Mouse (Mus musculus) midbrain, embryonic 12.5 days (tissue): ENCODE data around the gene Polr3e. TPM values are rescaled to one million over a fixed set of nuclear protein-coding genes. Genes with fewer than 3 reads are reported as not detected.

Experiments used
- ATAC-seq: fragments of 200-750 bp; cut with Nextera tagmentation; 2 replicates; pipeline ENCODE4 v1.8.0; 2017; ENCODE audit warnings: low read depth, moderate TSS enrichment, moderate library complexity; ENCODE audit not compliant: low FRiP score
- H3K27ac ChIP-seq: fragments of 300-500 bp; sonication (generic); replicated peaks from 2 replicates; pipeline ENCODE4 v1.5.1; 2016; ENCODE audit warnings: mild to moderate bottlenecking
- H3K27me3 ChIP-seq: fragments of 300-500 bp; sonication (generic); 2 replicates; pipeline ENCODE4 v1.6.1; 2016; ENCODE audit warnings: mild to moderate bottlenecking
- H3K36me3 ChIP-seq: fragments of 300-500 bp; sonication (generic); 2 replicates; pipeline ENCODE4 v1.6.1; 2016
- H3K4me1 ChIP-seq: fragments of 300-500 bp; sonication (generic); 2 replicates; pipeline ENCODE4 v1.6.1; 2016
- H3K4me2 ChIP-seq: fragments of 300-500 bp; sonication (generic); replicated peaks from 2 replicates; pipeline ENCODE4 v1.6.1; 2016; ENCODE audit warnings: mild to moderate bottlenecking, moderate library complexity
- H3K4me3 ChIP-seq: fragments of 300-500 bp; sonication (generic); 2 replicates; pipeline ENCODE4 v1.5.1; 2016; ENCODE audit warnings: mild to moderate bottlenecking
- H3K9ac ChIP-seq: fragments of 300-500 bp; sonication (generic); replicated peaks from 2 replicates; pipeline ENCODE4 v1.6.1; 2016; ENCODE audit warnings: mild to moderate bottlenecking, moderate library complexity
- H3K9me3 ChIP-seq: fragments of 300-500 bp; sonication (generic); 2 replicates; pipeline ENCODE4 v1.6.1; 2016; ENCODE audit warnings: mild to moderate bottlenecking
- WGBS: fragments of 180-500 bp; shearing (Covaris S2); methylation state at CpG from one replicate; pipeline ENCODE4 v1.1.7; 2016; 5-methylcytosine and 5-hydroxymethylcytosine counted together
- polyA plus RNA-seq: library from polyadenylated mRNA; unstranded; fragments of >200 nt; fragmentation: Nextera tagmentation; extraction: Ambion mirVana; gene quantifications from 2 replicates; pipeline ENCODE4 v1.2.1, GENCODE M21; 2016

Gene Polr3e
- polyA plus RNA-seq, 1 experiment from 2014 or later = 33.2 TPM

GRCm38 (mm10) chr7:120916262-120916875 lies 1.2 kb upstream of the Polr3e start:
- Histone ChIP-seq H3K27ac (no peak overlapping the region), H3K36me3 (no peaks in the 10 kb centered on the region), H3K4me1 (peaks cover 15% of the 10 kb centered on the region; the same call in 1 of the 2 replicates), H3K4me3 (no peak overlapping the region), H3K4me2 (no peak overlapping the region), H3K9ac (no peak overlapping the region), H3K9me3 (no peaks in the 10 kb centered on the region), H3K27me3 (no peaks in the 10 kb centered on the region)
- WGBS = 21% methylated on average over 11 of the region's 11 CpGs
- ATAC-seq = no peak

- Histone ChIP-seq H3K4me3 (peak overlapping the region; percentile 91), H3K4me2 (peak overlapping the region; percentile 23), H3K9me3 (no peaks in the 10 kb centered on the region), H3K27me3 (no peaks in the 10 kb centered on the region), H3K27ac (no peak overlapping the region), H3K9ac (no peak overlapping the region), H3K4me1 (peaks cover 15% of the 10 kb centered on the region; the same call in 1 of the 2 replicates), H3K36me3 (no peaks in the 10 kb centered on the region)
- ATAC-seq = no peak; the same call in 1 of the 2 replicates
- WGBS = 10% methylated on average over 12 of the region's 12 CpGs
Measured at GRCm38 (mm10) chr7:120917279-120917591, 309 bp upstream of the Polr3e start.

- Histone ChIP-seq H3K4me2 (peak overlapping the region; percentile 68), H3K4me1 (peaks cover 15% of the 10 kb centered on the region; the same call in 1 of the 2 replicates), H3K36me3 (peaks cover 7% of the 10 kb centered on the region), H3K9ac (peak overlapping the region; percentile 87), H3K27ac (peak overlapping the region; percentile 81), H3K4me3 (peak overlapping the region; percentile 91), H3K9me3 (no peaks in the 10 kb centered on the region), H3K27me3 (no peaks in the 10 kb centered on the region)
- ATAC-seq = peak; percentile 51
- 8% methylated on average over 10 of the region's 10 CpGs for WGBS
Measured at GRCm38 (mm10) chr7:120918526-120918962, 1.0 kb downstream of the Polr3e start.

GRCm38 (mm10) chr7:120933110-120933509 lies 15.6 kb downstream of the Polr3e start:
- Histone ChIP-seq H3K27me3 (no peaks in the 10 kb centered on the region), H3K9ac (no peak overlapping the region), H3K36me3 (peaks cover 93% of the 10 kb centered on the region), H3K4me2 (no peak overlapping the region), H3K9me3 (no peaks in the 10 kb centered on the region), H3K4me1 (no peaks in the 10 kb centered on the region), H3K4me3 (no peak overlapping the region), H3K27ac (no peak overlapping the region)
- ATAC-seq = no peak
- 94% methylated on average over 7 of the region's 7 CpGs for WGBS

- Histone ChIP-seq H3K27ac (no peak overlapping the region), H3K9me3 (no peaks in the 10 kb centered on the region), H3K36me3 (peaks cover 95% of the 10 kb centered on the region), H3K4me3 (no peak overlapping the region), H3K9ac (no peak overlapping the region), H3K27me3 (no peaks in the 10 kb centered on the region), H3K4me1 (no peaks in the 10 kb centered on the region), H3K4me2 (no peak overlapping the region)
- ATAC-seq = no peak
- 82% methylated on average over 5 of the region's 5 CpGs for WGBS
Measured at GRCm38 (mm10) chr7:120933680-120934195, 16.2 kb downstream of the Polr3e start.

GRCm38 (mm10) chr7:120934716-120935115 lies 17.2 kb downstream of the Polr3e start:
- no peak overlapping the region for H3K9ac ChIP-seq
- peaks cover 95% of the 10 kb centered on the region for H3K36me3 ChIP-seq
- H3K27me3 ChIP-seq = no peaks in the 10 kb centered on the region
- no peaks in the 10 kb centered on the region for H3K9me3 ChIP-seq
- WGBS = 37% methylated on average over 5 of the region's 5 CpGs
- H3K4me1 ChIP-seq = no peaks in the 10 kb centered on the region
- no peak overlapping the region for H3K4me2 ChIP-seq
- H3K27ac ChIP-seq = no peak overlapping the region
- no peak overlapping the region for H3K4me3 ChIP-seq
- peak; percentile 67 for ATAC-seq

GRCm38 (mm10) chr7:120936522-120936921 lies 19.0 kb downstream of the Polr3e start:
- Histone ChIP-seq H3K4me3 (no peak overlapping the region), H3K9ac (no peak overlapping the region), H3K9me3 (no peaks in the 10 kb centered on the region), H3K4me2 (no peak overlapping the region), H3K36me3 (peaks cover 96% of the 10 kb centered on the region), H3K27ac (no peak overlapping the region), H3K4me1 (no peaks in the 10 kb centered on the region), H3K27me3 (no peaks in the 10 kb centered on the region)
- ATAC-seq = no peak
- WGBS = 92% methylated on average over 4 of the region's 4 CpGs

- Histone ChIP-seq H3K36me3 (peaks cover 96% of the 10 kb centered on the region), H3K4me2 (no peak overlapping the region), H3K9me3 (no peaks in the 10 kb centered on the region), H3K4me3 (no peak overlapping the region), H3K9ac (no peak overlapping the region), H3K27me3 (no peaks in the 10 kb centered on the region), H3K4me1 (no peaks in the 10 kb centered on the region), H3K27ac (no peak overlapping the region)
- 84% methylated on average over 9 of the region's 9 CpGs for WGBS
- ATAC-seq = no peak
Measured at GRCm38 (mm10) chr7:120938206-120938605, 20.7 kb downstream of the Polr3e start.

- peaks cover 94% of the 10 kb centered on the region for H3K36me3 ChIP-seq
- H3K27ac ChIP-seq = no peak overlapping the region
- no peaks in the 10 kb centered on the region for H3K27me3 ChIP-seq
- H3K4me1 ChIP-seq = no peaks in the 10 kb centered on the region
- H3K9me3 ChIP-seq = no peaks in the 10 kb centered on the region
- no peak for ATAC-seq
- whole genome bisulfite sequencing = 92% methylated on average over 12 of the region's 12 CpGs
- no peak overlapping the region for H3K4me3 ChIP-seq
- no peak overlapping the region for H3K9ac ChIP-seq
- H3K4me2 ChIP-seq = no peak overlapping the region
Measured at GRCm38 (mm10) chr7:120940343-120940742, 22.8 kb downstream of the Polr3e start.

- Histone ChIP-seq H3K4me1 (no peaks in the 10 kb centered on the region), H3K9me3 (no peaks in the 10 kb centered on the region), H3K4me2 (no peak overlapping the region), H3K4me3 (no peak overlapping the region), H3K27me3 (no peaks in the 10 kb centered on the region), H3K9ac (no peak overlapping the region), H3K36me3 (peaks cover 92% of the 10 kb centered on the region), H3K27ac (no peak overlapping the region)
- ATAC-seq = no peak
- 94% methylated on average over 6 of the region's 6 CpGs for WGBS
Measured at GRCm38 (mm10) chr7:120941214-120941613, 23.7 kb downstream of the Polr3e start.

GRCm38 (mm10) chr7:120942506-120942905 lies 25.0 kb downstream of the Polr3e start:
- H3K36me3 ChIP-seq = peaks cover 85% of the 10 kb centered on the region
- WGBS = 92% methylated on average over 1 of the region's 1 CpGs

GRCm38 (mm10) chr7:120943936-120944509 lies 26.5 kb downstream of the Polr3e start:
- Histone ChIP-seq H3K4me2 (no peak overlapping the region), H3K36me3 (peaks cover 81% of the 10 kb centered on the region), H3K27ac (no peak overlapping the region), H3K9me3 (no peaks in the 10 kb centered on the region), H3K4me3 (no peak overlapping the region), H3K4me1 (no peaks in the 10 kb centered on the region), H3K27me3 (no peaks in the 10 kb centered on the region), H3K9ac (no peak overlapping the region)
- 74% methylated on average over 7 of the region's 8 CpGs for WGBS
- no peak for ATAC-seq

More at GRCm38 (mm10) chr7:120942506-120942905, 25.0 kb downstream of the Polr3e start:
- no peaks in the 10 kb centered on the region for H3K4me1 ChIP-seq
- no peaks in the 10 kb centered on the region for H3K9me3 ChIP-seq
- no peaks in the 10 kb centered on the region for H3K27me3 ChIP-seq
- ATAC-seq = no peak
- no peak overlapping the region for H3K9ac ChIP-seq
- H3K27ac ChIP-seq = no peak overlapping the region
- H3K4me2 ChIP-seq = no peak overlapping the region
- H3K4me3 ChIP-seq = no peak overlapping the region
